Mouse (Mus musculus) layer of hippocampus, adult 18-20 months (tissue): ENCODE results near the gene Wwox. TPM values are rescaled to one million over a fixed set of nuclear protein-coding genes. Genes with fewer than 3 reads are reported as not detected.

Experiments
- DNase-seq, 2 experiments: peaks; one replicate each; pipeline ENCODE4 v3.0.0; 2022; ENCODE audit warnings: low spot score in 2 of 2
- total RNA-seq, 2 experiments: library from RNA; stranded (reverse); gene quantifications; 2 replicates each; pipeline ENCODE4 v1.2.3; 2021

Gene Wwox
- total RNA-seq, 2 experiments from 2014 or later, result 14.9 to 15.3 TPM

DNA sequence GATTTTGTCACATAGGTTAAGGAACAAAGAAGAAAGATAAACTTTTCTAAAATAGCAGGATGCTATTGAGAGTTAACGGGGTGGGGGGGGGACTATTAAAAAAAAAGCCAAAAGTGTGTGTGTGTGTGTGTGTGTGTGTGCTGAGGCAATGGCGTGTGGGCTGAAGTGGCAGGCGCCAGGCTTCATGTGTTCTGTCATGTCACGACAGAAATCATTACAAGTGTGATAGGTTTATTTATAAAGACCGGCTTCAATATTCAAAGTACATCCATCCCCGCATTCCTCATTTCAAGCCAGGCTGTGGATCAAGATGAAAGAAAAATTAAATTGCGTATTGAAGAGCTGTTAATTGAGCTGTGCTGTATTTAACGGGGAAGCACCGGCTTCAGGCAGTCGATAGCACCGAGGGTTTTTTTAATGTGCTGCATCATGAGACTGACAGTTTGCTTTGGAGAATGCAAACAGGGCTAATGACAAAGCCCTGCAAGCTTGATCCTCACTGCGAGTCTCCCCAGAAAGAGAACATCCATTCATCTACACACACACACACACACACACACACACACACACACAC is 88.3 kb downstream of the Wwox start:
- DNase-seq, result peak in 1 of 2 experiments; percentile 4

DNA sequence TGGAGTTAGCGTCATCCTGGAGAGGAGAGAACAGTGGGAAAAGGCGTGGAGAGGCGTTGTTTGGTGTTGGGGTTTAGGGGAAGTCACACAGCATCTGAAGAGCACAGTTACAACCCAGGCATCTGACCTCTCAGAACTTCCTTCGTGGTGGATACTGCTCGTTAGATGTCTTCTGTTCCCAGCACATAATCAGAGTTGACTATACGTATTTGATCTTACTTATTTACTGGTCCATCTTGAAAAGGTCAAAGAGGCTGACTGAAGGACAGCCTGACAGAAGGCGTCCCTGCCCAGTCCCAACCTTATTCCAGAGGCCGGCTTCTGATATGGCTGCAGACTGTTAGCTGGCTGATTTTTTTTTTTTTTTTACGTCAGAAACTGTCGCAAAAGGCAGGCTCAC is 90.1 kb downstream of the Wwox start:
- DNase-seq, result no peak

DNA sequence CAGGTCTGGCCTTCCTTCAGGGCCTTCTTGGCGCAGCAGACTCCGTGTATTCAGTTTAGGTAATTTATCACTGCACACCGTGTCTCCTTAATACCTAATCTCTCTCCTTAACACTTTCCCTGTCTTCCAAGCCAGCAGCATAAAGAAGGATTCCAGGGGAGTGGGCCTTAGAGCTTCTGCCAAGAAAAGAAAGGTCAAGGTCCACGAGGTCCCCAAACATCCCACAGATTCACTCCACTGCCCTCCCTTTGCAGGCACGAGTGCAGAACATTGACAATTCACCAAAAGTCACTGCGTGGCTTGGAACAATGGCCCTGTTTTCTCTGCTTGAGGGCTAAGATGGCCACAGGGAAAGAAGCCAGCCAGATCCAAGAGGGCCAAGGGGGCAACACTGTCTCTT is 96.7 kb downstream of the Wwox start:
- DNase-seq, result no peak

DNA sequence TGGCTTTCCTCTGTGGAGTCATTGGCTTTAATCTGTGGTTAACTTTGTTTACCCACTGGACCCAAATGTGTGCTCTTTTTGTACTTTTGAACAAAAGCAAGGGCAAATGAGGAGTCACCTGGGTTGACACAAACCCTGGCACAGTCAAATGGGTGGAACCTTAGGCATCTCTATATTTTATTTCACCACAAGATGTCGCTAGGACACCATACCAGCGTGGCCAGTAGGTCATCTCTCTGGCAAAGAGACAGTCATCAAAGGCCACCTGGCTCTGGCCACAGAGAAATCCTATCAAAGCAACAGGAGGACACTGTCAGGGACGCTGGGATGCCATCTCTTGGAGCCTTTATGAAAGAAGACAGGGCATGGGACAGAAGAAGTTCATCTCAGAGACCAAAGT is 101.7 kb downstream of the Wwox start:
- peak; percentile 2 to 55 for DNase-seq

DNA sequence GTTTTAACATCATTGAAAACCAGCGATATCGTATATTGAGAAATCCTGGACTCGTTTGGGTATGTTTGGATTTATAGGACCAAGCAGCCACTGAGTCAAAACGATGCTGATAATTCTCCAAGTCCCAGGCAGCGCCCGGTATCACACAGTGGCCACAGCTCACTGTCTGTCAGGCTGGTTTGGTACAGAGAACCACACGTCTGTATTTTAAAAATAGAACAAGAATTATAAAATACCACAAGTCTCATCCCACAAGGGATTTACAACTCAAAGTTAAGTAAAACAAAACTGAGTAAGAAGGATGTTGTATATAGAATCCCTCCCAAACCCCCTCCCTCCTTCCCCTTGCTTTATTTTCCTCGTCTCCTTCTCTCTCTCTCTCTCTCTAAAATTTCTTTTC is 108.9 kb downstream of the Wwox start:
- DNase-seq, result no peak

DNA sequence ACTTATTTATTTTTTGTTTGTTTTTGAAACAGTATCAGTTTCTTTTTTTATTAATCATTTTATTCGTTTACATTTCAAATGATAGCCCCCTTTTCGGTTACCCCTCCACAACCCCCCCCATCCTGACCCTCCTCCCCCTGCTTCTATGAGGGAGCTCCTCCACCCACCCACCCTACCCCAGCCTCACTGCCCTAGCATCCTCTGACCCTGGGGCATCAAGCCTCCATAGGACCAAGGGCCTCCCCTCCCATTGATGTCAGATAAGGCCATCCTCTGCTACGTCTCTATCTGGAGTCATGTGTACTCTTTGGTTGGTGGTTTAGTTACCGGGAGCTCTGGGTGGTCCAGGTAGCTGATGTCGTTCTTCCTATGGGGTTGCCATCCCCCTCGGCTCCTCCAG is 109.4 kb downstream of the Wwox start:
- DNase-seq, result no peak

DNA sequence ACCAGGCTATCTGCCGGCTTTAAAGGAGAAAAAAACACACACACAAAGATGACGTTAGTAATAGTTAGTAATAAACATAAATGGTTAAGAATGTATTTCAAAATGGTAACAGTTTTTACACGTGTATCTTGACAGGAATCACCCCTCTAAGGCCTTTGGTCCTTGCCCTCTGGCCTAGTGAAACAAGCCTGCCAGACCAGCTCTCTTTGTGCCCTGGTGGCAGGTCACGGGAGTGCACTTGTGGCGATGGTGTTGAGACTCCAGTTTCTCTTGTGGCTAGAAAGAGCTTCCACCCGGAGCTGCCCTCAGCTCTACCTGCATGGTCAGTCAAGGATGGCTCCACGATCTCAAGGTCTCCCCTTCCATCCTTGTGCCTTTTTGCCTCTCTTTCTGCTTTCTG is 110.6 kb downstream of the Wwox start:
- DNase-seq, result no peak

DNA sequence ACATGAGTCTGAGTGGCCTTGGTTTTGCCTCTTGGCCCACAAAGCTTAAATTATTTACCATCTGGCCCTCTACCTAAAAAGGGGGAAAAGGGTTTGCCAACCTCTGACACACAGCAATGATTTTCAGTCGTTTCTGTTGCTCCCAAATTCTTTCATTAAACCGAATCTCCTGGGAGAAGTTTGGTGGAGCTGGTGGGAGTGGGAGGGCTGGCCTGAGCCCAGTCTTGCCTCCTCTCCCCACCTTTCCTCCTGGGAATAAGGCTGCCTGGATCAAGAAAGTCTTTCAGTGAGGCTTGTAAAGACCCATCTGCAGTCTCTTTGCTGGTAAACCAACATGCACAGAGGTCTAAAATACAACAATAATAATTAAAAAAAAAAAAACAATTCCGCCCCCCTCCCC is 113.2 kb downstream of the Wwox start:
- no peak for DNase-seq

DNA sequence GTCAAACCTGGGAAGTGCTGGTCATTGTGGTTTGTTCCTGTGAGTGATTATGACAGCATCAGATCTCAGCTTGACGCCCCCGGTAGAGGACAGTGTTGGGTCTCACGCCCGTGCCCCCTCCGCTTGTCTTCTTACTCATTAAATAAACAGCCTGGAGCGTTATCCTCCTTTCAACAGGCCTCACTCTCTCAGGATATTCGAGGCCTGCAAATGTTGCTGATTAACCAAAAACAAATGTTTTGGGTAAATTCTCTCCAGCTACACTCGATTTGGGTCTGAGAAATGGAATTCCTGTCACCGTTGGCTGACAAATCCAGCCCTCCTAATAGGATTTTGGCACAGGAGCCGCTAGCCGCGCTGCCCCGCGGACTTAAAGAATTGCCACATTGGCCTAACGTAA is 115.5 kb downstream of the Wwox start:
- DNase-seq, result no peak

DNA sequence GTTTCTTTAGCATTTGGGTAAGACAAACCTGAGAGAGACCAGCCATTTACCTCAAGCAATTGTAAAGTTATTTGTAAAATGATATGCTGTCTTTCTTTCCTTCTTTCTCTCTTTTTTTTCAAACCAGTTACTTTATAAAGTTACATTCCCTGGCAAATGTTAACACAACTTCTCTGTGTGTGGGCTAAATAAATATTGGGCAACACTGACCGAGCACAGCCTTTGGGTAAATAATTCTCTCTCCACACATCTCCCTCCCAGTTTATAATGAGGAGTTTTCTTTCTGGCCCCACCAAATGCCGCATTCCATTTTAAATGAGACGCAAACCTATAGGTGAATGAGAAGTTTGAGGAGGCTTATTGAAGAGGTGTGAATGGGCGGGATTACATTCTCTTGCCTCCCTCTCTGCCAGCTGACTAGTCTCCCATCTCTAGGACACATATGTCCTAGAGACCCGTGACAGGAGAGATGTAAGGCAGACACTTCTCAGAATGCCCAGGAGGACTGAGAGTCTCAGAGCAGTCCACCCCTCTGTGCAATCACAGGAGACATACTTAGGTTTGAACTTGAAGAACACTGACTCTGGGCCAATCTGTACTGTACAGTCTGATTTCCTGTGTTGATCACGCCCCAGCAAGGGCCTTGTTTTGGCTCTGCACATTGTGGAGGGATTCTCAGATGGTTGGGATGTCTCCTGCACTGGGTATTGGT is 116.2 kb downstream of the Wwox start:
- no peak for DNase-seq

DNA sequence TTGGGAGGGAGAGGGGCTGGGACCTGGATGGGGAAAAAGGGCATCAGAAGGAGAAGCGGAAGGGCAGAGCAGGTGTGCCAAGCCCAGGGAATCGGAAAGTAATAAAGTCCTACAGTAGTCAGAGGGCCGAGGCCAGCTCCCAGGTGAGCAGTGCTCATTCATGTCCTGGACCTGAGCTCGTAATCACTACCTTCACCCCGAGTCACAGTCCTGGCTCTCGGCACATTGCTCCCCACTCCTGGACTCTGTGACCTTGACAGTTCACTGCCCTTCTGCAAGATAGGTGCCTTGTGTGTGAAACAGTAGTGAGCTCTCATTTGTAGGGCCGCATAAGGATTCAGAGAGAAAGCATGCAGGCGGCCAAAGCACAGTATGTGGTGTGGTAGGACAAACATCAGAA is 121.7 kb downstream of the Wwox start:
- DNase-seq, result no peak

DNA sequence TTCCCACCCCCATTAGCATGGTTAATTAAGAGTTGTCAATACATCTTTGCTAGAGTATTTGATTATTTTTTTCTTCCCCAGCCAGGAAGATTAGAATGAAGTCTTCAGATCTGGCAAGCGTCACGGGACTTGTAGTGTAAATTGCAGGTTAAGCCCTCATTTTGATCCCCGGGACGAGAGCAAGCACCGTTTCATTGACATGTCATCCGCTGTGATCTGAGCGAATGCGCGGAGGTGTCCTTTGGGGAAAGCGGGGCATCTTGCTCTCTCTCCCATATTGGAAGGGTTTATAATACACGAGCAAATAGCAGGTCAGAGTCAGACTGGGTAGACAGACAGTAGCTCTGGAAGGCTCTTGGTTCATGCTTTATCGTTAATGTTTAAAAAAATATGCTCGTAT is 123.0 kb downstream of the Wwox start:
- no peak for DNase-seq

DNA sequence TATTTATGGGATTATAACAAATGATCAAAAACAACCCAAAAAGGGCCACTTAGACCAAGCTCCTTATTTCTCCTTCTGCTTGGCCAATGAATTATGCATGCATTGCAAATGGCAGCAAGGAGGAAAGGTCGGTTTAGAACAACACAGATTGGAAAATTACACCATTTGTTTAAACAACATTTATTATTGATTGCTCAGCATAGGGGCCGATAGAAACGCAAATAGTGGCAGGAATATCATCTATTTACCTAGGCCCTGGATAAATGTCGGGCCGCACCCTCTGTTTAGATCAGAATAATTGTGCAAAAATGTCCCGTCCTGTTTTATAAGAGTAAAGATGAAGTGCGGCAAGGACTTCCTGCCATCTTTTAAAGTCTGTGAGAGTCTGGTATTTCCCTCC is 123.9 kb downstream of the Wwox start:
- DNase-seq, result no peak

DNA sequence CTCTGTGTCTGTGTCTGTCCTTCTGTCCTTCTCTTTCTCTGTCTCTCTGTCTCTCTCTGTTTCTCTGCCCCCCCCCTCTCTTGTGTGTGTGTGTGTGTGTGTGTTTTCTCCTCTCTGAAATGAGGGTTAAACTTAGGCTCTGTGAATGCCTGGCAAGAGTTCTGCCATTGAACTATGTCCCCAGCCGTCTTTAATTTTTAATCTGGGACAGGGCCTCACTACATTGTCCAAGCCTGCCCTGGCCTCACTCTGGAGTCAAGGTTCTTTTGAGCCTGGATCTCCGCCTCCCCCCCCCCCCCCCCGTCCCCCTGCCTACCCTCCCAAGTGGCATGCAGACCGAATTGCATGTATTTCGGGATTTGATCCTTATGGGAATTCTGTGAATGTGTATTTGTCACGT is 124.6 kb downstream of the Wwox start:
- DNase-seq, result no peak

DNA sequence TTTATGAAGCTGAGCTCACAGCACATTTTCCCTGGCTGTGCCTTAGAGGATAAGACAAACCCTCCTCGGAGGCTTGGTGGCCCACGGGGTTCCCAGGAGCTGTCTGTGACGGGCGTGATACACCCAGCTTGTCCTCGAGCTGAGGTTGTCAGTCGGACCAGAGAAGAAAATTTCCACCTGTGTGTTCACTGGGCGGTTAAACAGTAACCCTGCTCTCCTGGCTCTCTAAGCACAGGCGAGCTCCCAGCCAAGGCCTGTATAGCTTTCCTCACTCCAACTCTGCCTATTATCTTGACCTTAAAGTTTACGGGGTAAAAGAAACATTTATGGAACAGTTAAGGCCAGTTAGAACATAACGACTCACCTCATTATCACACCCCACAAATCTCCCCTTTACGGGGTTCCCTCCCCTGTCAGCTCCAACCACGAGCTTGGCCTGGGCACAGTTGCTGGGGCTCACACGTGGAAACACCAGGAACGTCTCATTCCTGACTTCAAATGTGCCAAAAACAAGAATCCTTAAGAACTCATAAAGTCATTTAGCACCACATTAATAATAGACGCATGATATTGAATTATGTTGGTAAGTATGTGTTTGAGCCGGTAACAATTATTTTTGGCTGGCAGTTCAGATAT is 129.2 kb downstream of the Wwox start:
- DNase-seq, result no peak

DNA sequence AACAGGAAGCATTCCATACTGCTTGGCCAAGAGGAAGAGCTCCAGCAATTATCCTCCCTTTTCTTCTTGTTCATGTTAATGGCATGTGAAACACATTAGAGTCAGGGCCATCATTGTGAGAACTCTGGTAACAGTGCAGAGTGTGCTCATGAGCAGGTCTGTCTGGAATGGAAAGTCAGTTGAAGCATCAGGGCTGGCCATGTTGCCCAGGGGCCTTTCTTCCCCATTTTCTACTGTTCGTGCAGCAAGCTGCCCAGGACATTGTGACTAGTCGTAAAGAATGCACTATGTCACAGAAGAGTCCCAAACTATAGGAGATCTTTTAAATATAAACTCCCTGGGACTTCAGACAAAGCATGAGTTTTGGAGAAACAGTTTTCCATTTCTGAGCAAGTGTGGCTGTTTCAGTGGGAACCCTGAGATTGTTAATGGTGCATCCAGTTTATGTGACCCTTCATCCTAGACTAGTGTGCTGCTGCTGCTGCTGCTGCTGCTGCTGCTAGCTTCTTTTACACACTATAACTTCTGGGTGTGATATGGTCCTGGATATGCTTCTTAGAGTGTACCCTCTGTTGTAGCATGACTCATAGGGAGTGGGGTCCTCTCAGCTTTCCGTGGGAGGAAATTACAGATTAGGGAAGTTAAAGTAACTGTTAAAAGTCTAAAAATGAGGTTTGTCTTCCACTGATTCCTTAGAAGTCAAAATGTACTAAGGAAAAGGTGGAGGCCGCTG is 133.7 kb downstream of the Wwox start:
- DNase-seq, result no peak

DNA sequence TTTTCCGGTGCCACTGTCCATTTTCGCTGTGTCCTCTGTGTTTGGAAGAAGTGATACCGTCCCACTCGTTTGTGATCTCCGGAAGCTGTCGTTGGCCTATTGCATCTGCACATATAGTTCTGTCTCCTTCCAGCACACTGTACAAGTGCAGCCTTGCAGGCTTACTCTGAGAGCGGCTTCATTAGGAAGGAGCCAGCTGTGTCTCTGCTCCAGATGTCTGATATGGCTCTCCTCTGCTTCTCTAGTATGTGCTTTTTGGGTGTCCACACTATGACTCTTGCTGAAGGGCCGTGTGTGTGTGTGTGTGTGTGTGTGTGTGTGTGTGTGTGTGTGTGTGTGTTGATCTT is 134.3 kb downstream of the Wwox start:
- no peak for DNase-seq

DNA sequence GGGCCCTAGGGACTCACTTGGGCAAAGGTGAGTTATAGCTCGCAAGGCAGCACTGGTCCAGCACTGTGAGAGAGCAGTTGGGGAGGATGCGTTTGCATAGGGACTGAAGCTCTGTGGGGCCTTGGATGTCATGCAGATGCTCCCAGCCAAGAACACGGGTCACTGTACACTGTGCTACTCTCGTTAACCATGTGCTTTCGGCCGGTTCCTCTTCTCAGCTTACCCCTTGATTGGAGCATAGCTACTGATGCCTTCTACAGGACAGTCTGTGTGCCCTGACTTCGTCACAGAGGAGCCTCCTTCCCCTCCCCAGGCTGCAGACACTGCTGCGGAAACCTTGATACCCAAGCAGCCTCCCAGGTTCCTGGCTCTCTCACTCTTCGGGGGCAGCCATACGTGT is 139.8 kb downstream of the Wwox start:
- DNase-seq, result no peak

DNA sequence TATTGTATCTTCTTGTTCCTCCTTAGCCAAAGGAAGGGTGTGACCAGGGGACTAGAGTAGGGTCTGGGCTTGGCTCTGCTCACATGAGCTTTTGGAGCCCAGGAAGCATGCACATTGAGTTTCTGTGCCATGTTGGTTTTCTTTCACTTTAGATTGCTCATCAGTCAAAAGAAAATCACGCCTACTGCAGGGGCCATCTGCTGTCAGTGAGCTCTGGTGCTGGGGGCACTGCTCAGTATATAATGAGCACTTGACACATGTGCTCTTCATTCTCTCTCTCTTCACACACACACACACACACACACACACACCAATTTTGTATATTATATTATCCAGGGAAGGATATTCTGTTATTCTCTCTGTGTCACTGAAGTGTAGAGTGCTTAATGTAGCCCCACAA is 141.2 kb downstream of the Wwox start:
- DNase-seq, result peak in 1 of 2 experiments; percentile 5

DNA sequence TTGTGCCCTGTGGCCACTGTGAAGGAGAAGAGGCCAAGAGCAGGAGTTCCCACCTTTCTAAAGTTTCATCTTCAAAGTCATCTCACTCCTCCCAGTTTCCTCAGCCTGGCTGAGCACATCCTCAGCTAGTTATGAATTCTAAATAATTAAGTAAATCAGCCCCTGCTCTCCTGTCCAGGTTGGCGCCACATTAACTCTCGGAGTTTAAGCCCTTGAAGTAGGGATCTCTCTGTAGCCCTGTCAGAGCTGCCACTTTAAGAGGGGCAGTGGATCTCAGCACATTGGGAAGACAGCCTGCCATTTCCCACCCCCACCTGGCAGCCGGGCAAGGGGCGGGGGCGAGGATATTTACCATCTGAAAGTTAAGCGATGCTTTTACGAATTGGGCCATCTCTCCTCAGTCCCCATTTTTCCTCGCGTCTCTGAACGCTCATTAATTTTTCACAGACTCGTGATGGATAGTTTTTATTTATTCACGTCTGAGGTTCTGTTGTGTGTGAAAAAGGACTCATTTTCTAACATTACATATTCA is 150.9 kb downstream of the Wwox start:
- DNase-seq, result no peak

DNA sequence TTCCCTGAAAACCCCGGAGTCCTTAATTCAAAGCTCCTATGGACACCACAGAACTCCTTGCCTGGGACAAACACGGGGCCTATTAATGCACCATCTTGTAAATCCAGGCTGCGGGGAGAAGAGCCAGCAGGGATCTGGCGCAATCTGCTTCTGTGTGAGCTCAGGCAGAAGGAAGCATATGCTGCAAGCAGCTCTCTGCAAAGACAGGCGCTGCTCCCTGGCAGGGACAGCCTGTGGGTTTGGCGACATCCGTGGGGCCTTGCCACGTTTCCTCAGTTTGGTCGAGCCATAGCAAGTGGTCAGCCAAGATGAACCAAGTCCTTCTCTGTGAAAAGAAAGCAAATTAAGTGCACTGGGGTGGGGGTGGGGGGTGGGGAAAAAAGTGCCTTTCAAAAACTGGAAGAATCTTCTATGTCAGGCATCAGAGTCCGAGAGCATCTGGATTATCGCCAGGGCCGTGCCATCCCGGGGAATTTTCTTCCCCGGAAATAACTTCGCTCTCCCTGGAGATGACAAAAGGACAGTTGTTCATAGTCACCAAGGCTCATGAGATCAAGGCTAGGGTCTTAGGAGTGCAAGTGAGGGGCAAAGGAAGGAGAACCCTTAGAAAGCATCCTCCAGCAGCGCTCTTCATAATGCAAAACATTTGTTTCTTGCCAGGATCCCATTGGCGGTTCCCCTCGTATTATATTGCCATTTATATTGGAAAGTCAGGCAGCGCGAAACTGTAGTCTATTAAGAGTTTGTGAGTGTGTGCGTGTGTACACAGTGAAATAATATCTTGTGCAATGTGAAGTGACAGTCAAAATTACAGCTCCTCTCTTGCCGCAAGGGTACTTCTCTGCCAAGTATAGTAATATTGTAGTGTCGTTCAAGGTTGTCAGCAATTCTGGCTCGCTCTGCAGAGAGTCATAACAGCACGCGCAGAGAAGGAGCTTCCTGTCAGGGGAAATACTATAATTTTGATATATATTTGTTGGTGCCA is 152.1 kb downstream of the Wwox start:
- DNase-seq, result peak; percentile 69 to 82
